Mouse (Mus musculus): Measurements from ENCODE around the gene Dclk2. TPM values are rescaled to one million over a fixed set of nuclear protein-coding genes. Genes with fewer than 3 reads are reported as not detected.

Dclk2 gene
- total RNA-seq, 2 experiments from 2014 or later: 60.7 to 60.9 TPM

DNA sequence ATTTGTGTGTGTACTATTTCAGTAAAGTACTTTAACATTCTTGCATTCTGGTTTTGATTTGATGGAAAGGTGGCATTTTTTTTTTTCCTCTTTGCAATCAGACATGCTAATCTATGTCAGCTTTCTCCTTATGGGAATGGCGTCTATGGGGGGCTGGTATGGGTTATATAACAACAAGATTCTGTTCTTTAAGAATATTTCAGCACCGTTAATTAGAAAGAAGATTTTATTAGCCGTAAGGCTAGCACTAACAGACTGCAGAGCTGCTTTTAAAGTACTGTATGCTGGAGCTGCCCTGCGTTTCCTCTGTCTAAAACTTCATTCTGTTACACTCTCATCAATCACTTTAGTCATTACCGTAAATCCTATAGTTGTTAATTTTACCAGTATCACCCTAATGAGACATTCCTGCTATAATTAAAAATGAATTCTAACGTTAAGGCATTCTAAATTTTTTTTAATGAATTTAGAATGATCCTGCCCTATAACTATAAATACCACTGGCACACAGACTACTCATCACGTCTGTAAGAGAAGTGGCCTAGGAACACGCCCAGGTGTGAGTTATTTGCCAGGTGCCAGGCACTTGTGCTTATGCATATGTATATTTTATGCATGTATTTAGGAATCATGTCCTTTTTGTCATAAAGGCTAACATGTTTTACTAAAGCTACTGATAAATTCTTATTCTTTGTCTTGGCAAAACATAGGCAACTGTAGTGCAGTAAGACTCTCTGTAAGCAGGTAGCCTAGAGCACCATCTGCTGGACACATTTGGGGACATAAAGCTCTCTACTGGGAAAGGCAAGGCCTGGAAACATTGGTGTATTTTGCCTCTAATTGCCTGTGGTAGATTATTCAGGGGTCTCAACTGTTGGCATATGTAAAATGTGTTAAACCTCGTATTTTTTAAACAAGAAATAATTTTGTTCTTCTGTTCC is 159.3 kb downstream of the Dclk2 start:
- DNase-seq (ENCODE audit: low spot score in 2 of 2): peak; percentile 84 to 90

DNA sequence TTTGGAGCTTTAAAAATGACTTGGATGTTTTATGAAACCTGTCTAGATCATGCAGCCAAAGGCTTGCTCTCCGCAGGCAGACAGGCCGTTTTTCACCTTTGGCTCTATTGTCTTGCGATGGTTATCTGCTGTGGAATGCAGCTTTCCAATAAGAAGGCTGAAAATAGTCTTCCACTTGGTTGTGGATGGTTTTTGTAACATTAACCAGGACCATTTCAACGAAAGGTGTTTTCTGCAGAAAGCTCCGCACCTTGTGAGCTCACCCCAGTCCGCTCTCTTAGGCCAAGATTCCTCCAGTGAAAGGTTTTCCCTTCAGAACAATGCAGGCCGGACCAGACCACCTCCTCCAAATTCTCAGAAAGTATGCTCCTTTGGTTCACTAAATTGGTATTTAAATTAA is 160.2 kb downstream of the Dclk2 start:
- no peak for DNase-seq (ENCODE audit: low spot score in 2 of 2)

DNA sequence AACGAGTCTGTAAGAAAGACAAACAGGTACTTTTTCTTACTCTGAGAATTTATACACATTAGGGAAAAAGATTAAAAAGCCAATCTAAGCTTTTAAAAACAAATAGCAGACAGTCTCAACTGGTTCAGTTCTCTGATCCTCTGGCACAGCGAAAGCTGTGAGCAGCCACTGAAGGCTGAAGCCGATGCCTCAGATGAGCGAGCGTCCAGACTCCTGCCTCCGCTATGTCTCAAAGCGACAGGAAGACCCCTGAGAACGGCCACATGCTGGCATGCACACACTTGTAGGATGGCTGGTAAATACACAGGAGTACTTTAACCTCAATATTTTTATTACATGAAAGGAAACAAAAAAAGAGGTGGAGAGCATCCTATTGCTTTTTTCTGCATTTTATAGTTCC is 160.8 kb downstream of the Dclk2 start:
- no peak for DNase-seq (ENCODE audit: low spot score in 2 of 2)

DNA sequence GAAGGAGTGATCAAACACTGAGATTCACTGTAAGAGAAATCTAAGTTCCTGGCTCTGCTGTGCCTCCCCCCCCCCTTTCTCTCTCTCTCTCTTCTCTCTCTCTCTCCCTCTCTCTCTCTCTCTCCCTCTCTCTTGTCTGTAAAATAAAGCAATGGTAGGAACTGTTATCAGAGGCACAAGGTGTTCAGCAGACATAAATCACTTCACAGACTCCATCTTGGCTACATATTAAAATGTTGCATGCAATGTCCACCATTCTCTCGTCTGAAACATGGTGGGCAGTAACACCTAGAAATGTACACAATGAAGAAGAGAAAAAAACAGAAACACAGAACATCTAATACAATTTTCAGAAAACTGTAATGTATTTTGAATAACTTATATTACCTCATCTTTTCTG is 161.3 kb downstream of the Dclk2 start:
- DNase-seq (ENCODE audit: low spot score in 2 of 2): no peak

DNA sequence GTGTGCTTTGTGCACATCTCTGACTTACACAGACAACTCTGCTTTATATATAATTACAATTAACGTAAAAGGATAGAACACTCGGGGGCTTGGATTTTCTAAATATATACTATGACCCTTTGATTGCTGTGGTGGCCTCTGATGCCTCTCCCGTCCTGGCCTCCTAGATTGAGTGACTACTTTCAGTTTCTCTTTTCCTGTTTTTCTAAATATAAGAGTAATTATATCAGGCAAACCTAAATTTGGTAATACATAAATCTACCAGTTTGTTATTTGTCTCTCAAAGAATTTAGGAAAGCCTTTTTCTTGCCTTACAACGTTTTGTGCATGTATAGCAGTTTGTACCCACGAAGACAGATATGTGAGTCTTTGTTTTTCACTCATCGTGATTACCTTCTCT is 161.9 kb downstream of the Dclk2 start:
- DNase-seq (ENCODE audit: low spot score in 2 of 2): no peak

DNA sequence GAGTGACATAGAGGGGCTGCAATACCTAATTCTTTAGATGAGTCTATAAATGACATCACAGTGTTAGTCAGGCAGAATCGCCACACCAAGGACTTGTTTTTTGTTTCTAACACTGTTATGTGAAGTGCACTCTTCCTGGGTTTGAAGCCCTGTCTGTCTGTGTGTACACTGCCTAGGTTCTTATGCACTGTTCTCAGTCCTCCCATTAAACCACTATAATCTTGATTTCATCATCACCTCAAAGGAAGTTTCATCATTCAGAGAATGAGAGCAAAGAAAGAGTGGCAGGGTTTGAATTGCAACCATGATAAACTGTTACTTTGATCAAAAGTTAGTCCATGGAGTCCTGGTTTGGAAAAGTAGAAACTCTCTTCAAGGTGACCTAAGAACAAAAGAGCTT is 164.1 kb downstream of the Dclk2 start:
- DNase-seq (ENCODE audit: low spot score in 2 of 2): no peak

DNA sequence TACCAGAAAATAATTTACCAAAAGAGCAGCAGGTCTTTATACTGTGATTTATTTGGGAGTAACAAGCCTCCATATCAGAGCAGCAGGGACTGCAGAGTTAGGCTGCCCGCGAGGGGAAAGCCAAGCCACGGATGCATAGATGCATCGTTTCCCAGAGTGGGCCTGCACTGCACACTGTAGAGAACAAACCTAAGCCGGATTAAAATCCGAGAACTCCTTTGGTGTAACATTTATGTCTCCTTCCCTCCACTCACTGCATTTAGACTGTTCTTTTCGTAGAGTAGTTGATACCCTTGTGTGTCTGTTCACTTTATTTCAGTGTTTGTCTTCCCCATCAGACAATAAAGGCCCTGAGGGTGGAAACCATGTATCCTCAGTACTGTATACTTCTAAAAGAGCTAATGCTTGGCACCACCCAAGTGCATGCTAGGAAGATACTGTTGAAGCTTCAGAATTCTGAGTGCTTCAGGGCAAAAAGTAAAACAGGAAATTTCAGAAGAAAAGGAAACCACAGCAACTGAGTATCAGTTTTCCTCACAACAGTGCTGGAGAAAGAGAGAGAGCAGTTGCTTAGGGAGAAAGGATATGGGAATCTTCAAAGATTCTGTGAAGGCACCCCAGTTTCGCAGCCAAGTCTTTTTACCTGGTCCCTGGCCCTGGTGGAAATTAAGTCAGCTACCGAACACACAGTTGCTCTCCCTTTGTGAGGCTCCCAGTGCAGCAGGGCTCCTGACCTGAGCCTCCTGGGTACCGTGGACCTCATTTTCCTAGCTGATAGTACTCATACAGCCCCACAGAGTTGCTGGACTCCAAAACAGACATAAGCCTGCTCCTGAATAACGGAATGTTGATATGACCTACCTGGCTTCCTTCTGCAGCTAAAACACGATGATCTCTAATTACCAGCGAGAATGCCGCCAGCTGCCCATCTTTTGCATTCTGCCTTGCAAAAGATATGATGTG is 165.8 kb downstream of the Dclk2 start:
- DNase-seq (ENCODE audit: low spot score in 2 of 2): no peak

DNA sequence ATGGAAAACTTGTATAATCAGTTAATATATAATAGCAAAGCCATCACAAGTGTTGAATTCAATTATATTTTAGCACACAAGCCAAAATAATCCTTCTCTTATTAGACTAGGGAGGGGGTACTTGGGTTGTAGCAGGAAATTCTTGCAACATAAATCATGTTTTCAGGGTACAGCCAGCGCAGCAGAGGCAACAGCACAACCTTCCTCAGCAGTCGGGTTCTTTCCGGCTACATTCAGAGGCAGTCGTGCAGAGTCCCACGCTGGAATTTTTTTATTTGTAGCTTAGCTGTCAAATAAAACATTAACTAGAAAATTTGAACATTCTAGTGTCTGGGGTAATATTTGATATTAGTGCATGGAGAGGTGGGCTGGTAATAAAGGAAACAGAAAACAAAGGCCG is 166.5 kb downstream of the Dclk2 start:
- no peak for DNase-seq (ENCODE audit: low spot score in 2 of 2)

DNA sequence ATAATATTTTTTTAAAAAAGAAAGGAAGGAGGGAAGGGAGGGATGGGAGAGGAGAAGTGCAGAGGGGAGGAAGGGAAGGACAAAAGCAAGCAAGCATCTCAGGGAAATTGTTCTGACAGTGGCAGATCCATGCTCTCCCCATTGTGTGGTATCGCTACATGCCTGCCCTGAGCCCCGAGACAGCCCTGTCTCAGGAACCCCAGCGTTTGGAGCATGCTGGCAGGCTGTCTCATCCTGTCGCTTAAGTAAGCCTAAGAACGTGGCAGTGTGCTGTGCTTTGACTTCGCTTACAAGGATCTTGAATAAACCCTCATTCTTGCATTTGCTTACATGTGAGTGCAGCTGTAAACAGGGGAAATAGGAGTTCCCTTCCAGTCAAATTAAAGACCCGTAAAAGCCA is 170.0 kb downstream of the Dclk2 start:
- no peak for DNase-seq (ENCODE audit: low spot score in 2 of 2)

DNA sequence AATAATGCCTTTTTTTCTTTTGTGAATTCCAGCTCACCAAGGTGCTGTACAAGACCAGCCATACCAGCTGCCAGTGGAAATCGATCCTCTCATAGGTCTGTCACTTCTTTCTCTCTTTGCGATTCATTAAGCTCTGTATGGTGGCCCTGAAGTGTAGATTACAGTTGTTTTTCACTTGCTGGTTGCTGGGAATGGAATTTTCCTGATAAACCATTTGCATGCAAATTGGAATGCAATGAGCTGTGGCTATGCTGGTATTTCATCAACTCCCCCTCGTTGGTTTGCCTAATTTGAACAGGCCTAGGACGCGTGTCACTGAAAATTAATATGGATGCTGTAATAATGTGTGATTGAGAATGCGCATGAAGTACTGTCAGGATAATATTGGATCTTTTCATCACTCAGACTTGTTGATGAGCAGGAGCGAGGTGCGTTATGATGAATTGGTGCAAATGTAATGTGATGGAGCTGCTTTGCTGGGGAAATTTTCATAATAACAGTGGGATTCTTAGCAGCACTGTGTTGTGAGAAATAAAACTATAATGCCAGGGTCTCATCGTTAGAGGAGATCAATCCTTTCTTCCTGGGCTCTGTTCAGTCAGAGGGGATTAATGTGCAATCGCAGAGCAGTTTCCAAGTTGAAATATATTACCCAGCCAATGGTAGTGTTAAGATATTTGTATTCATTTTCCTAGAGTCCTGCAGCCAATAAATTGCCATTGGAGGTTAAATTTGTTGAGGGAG is 174.7 kb downstream of the Dclk2 start:
- no peak for DNase-seq (ENCODE audit: low spot score in 2 of 2)

DNA sequence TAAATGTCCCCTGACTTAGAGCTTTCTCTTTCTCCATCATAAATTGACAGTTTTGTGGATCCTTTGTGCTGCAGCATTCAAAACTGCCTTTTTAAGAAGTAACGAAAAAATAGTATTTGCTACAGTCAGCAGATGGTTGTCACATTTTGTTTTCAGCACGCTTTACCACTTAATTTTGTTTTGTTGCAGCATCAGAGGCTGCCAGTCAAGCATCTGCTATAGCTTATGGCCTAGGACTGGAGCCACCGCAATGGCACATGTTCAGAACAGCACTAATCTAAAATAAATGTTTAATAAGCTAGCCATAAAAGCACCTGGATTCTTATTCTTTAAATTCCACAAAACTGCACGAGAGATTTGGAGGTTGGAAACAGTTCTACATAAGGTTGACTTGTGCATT is 175.3 kb downstream of the Dclk2 start:
- no peak for DNase-seq (ENCODE audit: low spot score in 2 of 2)

DNA sequence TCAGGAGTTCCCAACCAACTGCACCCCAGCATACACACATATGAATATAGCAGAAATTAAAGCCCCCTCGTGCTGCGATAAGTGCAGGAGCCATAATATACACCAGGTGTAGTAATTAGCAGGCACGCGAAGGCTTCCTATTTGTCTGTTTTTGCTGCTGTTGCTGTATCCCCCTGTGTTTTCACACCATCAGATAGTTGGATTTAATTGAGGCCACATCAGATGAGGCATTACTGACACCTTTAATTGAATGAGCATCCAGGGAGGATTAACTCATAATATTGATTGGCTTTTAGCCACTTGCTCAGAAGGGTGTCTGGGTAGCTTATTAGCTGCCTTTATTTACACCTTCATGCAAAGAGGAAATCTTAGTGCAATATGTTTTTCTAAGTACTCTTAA is 180.9 kb downstream of the Dclk2 start:
- DNase-seq (ENCODE audit: low spot score in 2 of 2): no peak

DNA sequence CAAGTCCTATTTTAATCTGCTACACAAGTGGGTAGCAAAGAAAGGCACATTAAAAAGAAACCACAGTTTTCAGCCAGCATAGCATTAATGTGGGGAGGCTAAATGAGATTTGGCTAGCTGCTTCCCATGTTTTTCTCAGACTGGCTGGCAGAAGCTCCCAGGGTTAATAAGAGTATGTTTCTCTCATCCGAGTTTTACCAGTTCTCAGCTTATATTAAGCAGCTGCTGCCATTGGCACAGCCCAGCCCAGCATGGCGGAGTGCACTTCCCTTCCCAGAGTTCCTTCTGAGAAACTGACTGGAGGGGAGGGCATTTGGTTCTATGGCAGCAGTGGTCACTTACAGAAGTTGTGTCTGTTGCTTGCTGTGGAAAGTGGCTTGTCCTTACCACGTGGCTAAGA is 181.8 kb downstream of the Dclk2 start:
- no peak for DNase-seq (ENCODE audit: low spot score in 2 of 2)

Other genes with a start within 250 kb of the Dclk2 start
- 1 to 10 TPM; 1.1 TPM for gene Cd1d1, start 78.6 kb upstream of the Dclk2 start, total RNA-seq (2021)

Data from left cerebral cortex, adult 18-20 months (tissue).